Mouse (Mus musculus) heart, embryonic 10.5 days (tissue): ENCODE measurements around the gene Pacs1. TPM values are rescaled to one million over a fixed set of nuclear protein-coding genes. Genes with fewer than 3 reads are reported as not detected.
"Not testable (repeated sequence)": the region's sequence is repeated elsewhere in the genome, so short reads cannot be mapped to it uniquely, and the experiment has no call there.

Experiments
- DNase-seq: peaks from one replicate; pipeline ENCODE4 v3.0.0-alpha.2; 2017; ENCODE audit warnings: low spot score
- H3K27ac ChIP-seq: fragments of 300-500 bp; sonication (generic); 2 replicates; pipeline ENCODE4 v1.5.1; 2016; ENCODE audit warnings: mild to moderate bottlenecking
- H3K27me3 ChIP-seq: fragments of 300-500 bp; sonication (generic); 2 replicates; pipeline ENCODE4 v1.6.1; 2016; ENCODE audit warnings: mild to moderate bottlenecking; ENCODE audit not compliant: poor library complexity, insufficient read depth, severe bottlenecking
- H3K36me3 ChIP-seq: fragments of 300-500 bp; sonication (generic); 2 replicates; pipeline ENCODE4 v1.6.1; 2016; ENCODE audit warnings: mild to moderate bottlenecking, moderate library complexity
- H3K4me1 ChIP-seq: fragments of 300-500 bp; sonication (generic); 2 replicates; pipeline ENCODE4 v1.6.1; 2016; ENCODE audit warnings: mild to moderate bottlenecking
- H3K4me3 ChIP-seq: fragments of 300-500 bp; sonication (generic); 2 replicates; pipeline ENCODE4 v1.5.1; 2016; ENCODE audit warnings: mild to moderate bottlenecking, moderate library complexity
- H3K9me3 ChIP-seq: fragments of 300-500 bp; sonication (generic); 2 replicates; pipeline ENCODE4 v1.6.1; 2016; ENCODE audit warnings: mild to moderate bottlenecking, moderate library complexity
- WGBS: fragments of 180-500 bp; shearing (Covaris S2); methylation state at CpG from one replicate; pipeline ENCODE4 v1.1.7; 2016; 5-methylcytosine and 5-hydroxymethylcytosine counted together
- polyA plus RNA-seq: library from polyadenylated mRNA; unstranded; fragments of >200 nt; fragmentation: Nextera tagmentation; extraction: Ambion mirVana; gene quantifications from 2 replicates; pipeline ENCODE4 v1.2.1, GENCODE M21; 2016

Gene Pacs1
- polyA plus RNA-seq, 1 experiment from 2014 or later = 23.4 TPM

DNA sequence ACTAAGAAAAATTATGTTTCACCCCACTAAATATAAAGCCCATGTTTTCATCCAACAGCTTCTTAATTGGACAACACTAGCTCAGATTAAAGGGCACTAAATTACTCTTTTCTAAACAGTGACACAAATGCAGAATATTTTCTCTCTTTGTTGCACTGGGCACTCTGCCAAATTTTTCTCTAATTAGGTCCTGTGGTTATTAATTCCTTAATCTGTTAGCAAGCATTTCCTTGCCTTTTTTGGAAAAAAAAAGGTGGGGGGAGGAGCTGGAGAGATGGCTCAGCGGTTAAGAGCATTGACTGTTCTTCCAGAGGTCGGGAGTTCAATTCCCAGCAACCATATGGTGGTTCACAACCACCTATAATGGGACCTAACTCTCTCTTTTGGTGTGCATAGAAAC lies 91.0 kb downstream of the Pacs1 start:
- H3K36me3 ChIP-seq = peaks cover 10% of the 10 kb centered on the region; the same call in 1 of the 2 replicates
- H3K9me3 ChIP-seq = peaks cover 4% of the 10 kb centered on the region; the same call in 1 of the 2 replicates
- peaks cover 10% of the 10 kb centered on the region; the same call in 1 of the 2 replicates for H3K4me1 ChIP-seq
- no peak for DNase-seq
- 77% methylated on average over 2 of the region's 2 CpGs for WGBS
- H3K27ac ChIP-seq = no peak overlapping the region
- H3K4me3 ChIP-seq = no peak overlapping the region
- H3K27me3 ChIP-seq = no peaks in the 10 kb centered on the region

DNA sequence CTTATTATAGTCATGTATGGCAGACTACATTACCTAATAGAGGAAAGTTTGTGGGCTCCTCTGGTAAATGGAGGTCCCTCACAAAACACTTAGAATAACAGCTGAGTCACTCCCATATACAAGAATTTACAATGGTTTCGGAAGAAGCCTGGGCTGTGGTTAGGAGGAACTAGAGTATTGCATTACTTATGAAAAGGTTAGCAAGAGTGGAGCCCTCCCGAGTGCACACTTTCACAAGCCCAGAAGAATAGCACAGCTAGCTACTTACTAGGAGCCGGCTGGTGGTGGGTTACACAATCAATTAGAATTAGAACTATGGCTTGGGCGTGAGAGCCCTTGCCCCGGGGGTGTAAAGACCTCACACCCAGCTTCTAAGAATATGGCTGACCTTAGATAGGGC lies 94.3 kb downstream of the Pacs1 start:
- Histone ChIP-seq H3K4me1 (peaks cover 23% of the 10 kb centered on the region), H3K27ac (no peak overlapping the region), H3K36me3 (peaks cover under 1% of the 10 kb centered on the region; the same call in 1 of the 2 replicates), H3K9me3 (no peaks in the 10 kb centered on the region), H3K4me3 (no peak overlapping the region), H3K27me3 (no peaks in the 10 kb centered on the region)
- no peak for DNase-seq
- WGBS = 80% methylated on average over 5 of the region's 5 CpGs

DNA sequence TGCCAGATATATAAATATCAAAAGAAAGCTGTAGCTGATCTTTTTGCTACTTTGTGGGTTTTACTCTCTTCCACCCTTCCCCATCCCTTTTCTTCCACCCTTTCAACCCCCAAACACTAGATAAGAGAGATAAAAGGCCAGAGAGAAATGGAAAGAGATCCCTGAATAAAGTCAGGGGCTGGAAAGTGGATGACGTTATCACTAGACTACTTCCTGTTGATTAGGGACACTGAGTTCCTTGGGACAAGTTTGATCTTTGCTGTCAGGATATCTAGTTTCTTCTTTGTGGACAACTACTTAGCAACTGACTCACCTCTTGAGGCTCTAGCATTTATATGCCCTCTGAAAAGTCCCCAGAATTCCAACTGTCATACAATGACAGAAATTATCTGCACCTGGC lies 102.5 kb downstream of the Pacs1 start:
- Histone ChIP-seq H3K4me3 (no peak overlapping the region), H3K9me3 (no peaks in the 10 kb centered on the region), H3K4me1 (0 out of 2 replicates have a peak, but pooled peaks cover 6% of the 10 kb centered on the region), H3K36me3 (peaks cover 8% of the 10 kb centered on the region; the same call in 1 of the 2 replicates), H3K27ac (no peak overlapping the region), H3K27me3 (no peaks in the 10 kb centered on the region)
- DNase-seq = no peak
- 34% methylated on average over 1 of the region's 1 CpGs for WGBS

DNA sequence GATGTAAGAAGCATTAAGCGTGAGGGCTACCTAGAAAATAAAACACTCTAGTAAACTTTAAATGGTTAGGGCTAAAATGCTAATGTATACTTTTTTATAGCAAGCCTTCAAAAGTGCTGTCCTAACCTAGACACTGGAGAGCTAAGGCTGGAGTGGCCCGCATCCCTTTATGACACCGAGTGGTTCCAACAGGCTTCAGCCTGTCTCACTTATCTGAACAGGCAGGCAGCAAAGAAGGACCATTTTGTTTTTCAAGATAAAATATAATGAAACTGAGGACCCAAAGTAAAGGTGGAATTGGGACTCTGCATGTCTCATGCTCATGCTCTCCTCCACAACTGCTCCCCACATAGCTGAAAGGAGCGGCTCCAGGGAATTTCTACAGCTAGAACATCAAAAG lies 105.4 kb downstream of the Pacs1 start:
- no peak overlapping the region for H3K4me3 ChIP-seq
- 77% methylated on average over 4 of the region's 4 CpGs for WGBS
- H3K27me3 ChIP-seq = no peaks in the 10 kb centered on the region
- H3K27ac ChIP-seq = no peak overlapping the region
- DNase-seq = no peak
- 0 out of 2 replicates have a peak, but pooled peaks cover 4% of the 10 kb centered on the region for H3K4me1 ChIP-seq
- H3K9me3 ChIP-seq = no peaks in the 10 kb centered on the region
- H3K36me3 ChIP-seq = peaks cover 16% of the 10 kb centered on the region; the same call in 1 of the 2 replicates

DNA sequence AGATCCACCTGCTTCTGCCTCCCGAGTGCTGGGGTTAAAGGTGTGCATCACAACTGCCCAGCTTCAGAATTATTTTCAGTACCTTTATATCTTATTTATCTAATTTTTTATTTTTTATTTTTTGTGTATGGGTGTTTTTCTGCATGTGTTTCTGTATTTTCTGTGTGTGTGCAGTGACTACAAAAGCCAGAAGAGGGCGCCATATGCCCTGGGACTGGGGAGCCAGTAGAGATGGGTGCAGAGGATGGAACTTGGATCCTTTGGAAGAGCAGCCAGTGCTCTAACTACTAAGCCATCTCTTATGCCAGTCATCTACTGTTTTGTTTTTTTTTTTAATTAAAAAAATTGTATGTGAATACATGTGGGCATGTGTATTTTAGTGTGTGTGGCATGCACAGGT lies 108.5 kb downstream of the Pacs1 start:
- H3K4me3 ChIP-seq = no peak overlapping the region
- peaks cover 26% of the 10 kb centered on the region; the same call in 1 of the 2 replicates for H3K36me3 ChIP-seq
- H3K27ac ChIP-seq = no peak overlapping the region
- WGBS = 57% methylated on average over 2 of the region's 2 CpGs
- no peaks in the 10 kb centered on the region for H3K4me1 ChIP-seq
- DNase-seq = no peak
- H3K9me3 ChIP-seq = no peaks in the 10 kb centered on the region
- H3K27me3 ChIP-seq = no peaks in the 10 kb centered on the region

DNA sequence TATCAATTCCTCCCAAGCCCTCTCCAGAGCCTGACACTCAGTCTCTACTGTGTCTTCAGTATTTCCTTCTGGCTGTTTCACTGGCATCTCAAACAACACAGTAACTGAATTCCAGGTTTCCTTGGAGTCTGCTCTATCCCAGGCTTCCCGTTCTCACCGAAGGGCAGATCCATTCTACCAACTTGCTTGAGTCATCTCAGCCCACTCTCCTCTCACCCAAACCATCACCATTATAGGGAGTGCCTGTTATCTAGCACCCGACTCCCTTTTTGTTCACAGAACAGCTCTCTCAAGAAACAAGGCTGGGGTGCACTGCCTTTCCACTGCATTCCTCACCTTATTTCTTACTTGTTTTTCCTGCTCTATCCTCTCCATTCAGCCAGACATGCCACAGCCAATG lies 111.0 kb downstream of the Pacs1 start:
- WGBS = 88% methylated on average over 3 of the region's 3 CpGs
- Histone ChIP-seq H3K27me3 (no peaks in the 10 kb centered on the region), H3K4me3 (no peak overlapping the region), H3K4me1 (no peaks in the 10 kb centered on the region), H3K9me3 (no peaks in the 10 kb centered on the region), H3K27ac (no peak overlapping the region), H3K36me3 (peaks cover 26% of the 10 kb centered on the region; the same call in 1 of the 2 replicates)
- no peak for DNase-seq

DNA sequence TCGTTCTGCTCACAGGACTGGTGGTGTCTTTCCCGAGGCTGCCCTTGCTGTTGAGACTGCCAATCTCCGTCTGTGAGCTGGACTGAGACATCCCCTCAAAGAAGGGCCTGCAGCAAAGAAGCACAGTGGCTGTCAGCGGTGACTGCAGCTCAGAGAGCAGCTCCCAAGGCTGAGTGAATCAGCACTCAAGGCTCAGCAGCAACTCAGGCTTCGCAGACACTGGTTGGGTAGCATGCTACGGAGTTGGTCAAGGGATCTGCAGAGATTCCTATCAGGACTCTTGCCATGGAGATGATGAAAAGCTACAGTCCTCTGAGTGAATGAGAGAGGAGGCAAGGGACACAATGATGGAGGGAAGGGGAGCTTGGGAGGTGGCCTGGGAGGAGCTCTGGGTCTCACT lies 120.7 kb downstream of the Pacs1 start:
- Histone ChIP-seq H3K27ac (no peak overlapping the region), H3K4me1 (no peaks in the 10 kb centered on the region), H3K9me3 (no peaks in the 10 kb centered on the region), H3K4me3 (no peak overlapping the region), H3K27me3 (no peaks in the 10 kb centered on the region), H3K36me3 (peaks cover 43% of the 10 kb centered on the region)
- no peak for DNase-seq
- WGBS = 89% methylated on average over 6 of the region's 6 CpGs

DNA sequence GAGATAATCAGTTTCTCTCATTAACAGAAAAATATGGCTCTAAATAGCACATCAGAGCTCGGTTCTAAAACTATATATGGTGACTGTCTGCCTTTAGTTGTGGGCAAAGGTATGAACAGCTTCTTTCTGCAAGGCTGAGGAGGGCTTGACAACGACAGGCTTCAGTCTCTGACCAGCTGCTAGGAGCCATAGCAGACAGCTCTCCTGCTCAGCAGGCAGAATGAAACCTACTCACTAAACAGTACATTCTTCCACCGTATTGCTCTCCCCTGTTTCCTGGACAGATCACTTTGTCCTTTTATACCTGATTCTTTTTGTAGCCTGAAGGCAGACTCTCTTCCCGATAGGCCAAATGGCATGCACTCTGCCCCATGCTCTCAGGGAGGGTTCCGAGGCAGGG lies 121.2 kb downstream of the Pacs1 start:
- Histone ChIP-seq H3K4me3 (no peak overlapping the region), H3K9me3 (no peaks in the 10 kb centered on the region), H3K27me3 (no peaks in the 10 kb centered on the region), H3K36me3 (peaks cover 43% of the 10 kb centered on the region), H3K27ac (no peak overlapping the region), H3K4me1 (no peaks in the 10 kb centered on the region)
- WGBS = 86% methylated on average over 5 of the region's 5 CpGs
- DNase-seq = no peak

DNA sequence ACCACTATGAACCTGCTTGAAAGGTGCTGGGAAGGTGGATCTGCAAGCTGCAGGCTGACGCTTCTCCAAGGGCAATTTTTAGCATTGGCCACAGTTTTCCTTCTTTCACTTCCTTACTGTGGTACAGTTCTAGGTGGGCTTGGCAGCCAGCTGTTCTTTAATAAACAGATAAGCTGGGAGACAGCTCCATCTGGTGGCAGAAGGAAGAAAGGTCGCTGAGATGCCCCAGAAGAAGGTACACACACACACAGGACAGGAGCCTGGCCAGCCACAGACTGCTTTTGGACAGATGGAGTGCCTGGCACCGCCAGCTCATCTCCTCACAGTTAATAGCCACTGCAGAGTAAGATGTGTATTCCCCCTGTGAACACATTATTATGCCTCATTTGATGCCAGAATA lies 121.6 kb downstream of the Pacs1 start:
- no peak for DNase-seq
- H3K27me3 ChIP-seq = no peaks in the 10 kb centered on the region
- no peak overlapping the region for H3K27ac ChIP-seq
- peaks cover 46% of the 10 kb centered on the region for H3K36me3 ChIP-seq
- no peak overlapping the region for H3K4me3 ChIP-seq
- no peaks in the 10 kb centered on the region for H3K9me3 ChIP-seq
- WGBS = 45% methylated on average over 3 of the region's 3 CpGs
- H3K4me1 ChIP-seq = no peaks in the 10 kb centered on the region

DNA sequence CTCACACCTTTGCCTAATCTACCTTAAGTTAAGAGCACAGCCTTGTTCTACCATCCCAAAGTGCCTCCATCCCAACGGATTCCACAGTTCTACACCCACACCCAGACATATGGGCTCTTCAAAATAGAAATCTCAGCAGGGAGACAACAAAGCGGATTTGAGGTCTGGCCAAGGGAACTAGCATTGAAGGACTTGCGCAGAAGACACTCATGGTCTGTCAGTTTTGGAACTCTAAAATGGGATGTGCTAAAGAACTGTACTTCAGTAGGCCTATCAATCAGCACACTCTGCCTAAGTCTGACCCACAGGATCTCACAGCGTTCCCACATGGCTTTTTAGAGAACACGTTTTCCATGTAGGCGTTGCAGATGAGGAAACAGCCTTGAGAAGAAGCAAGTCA lies 122.6 kb downstream of the Pacs1 start:
- Histone ChIP-seq H3K4me3 (no peak overlapping the region), H3K36me3 (peaks cover 37% of the 10 kb centered on the region), H3K9me3 (no peaks in the 10 kb centered on the region), H3K27me3 (no peaks in the 10 kb centered on the region), H3K27ac (no peak overlapping the region), H3K4me1 (no peaks in the 10 kb centered on the region)
- DNase-seq = no peak
- WGBS = 87% methylated on average over 6 of the region's 6 CpGs

DNA sequence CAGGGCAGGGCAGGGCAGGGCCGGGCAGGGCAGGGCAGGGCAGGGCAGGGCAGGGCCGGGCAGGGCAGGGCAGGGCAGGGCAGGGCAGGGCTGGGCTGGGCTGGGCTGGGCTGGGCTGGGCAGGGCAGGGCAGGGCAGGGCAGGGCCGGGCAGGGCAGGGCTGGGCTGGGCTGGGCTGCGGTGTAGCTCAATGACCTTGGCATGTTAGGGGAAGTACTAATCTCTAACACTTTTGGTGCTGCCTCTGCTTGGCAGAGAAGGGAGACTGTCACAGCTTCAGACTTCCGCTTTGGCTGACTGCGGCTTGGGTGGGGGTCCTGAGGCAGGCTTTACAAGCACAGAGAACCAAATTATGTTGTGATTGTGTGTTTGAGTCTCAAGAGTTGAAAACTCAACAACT lies 123.9 kb downstream of the Pacs1 start:
- H3K36me3 ChIP-seq = peaks cover 48% of the 10 kb centered on the region
- DNase-seq = not testable (repeated sequence)

DNA sequence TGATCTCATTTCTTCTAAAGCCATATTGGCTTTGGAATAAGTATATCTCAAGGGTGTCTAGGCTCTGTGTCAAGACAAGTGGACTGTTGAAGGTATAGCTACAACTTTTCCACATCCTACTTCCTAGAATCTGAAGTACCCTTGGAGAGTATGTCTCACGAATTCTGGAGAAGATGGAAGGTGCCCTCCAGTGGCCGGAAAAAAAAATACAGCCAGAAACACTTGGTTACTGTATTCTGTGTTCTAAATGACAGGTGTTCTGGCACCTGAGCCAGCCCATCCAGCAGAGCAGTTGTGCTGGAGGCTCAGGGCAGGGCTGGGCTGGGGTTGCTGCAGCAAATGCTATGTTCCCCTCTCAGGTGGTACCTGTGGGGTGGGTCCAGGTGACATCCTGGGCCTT lies 133.3 kb downstream of the Pacs1 start:
- no peak for DNase-seq
- Histone ChIP-seq H3K4me1 (no peaks in the 10 kb centered on the region), H3K27me3 (no peaks in the 10 kb centered on the region), H3K27ac (no peak overlapping the region), H3K4me3 (no peak overlapping the region), H3K36me3 (peaks cover 74% of the 10 kb centered on the region), H3K9me3 (no peaks in the 10 kb centered on the region)
- WGBS = 3% methylated on average over 2 of the region's 2 CpGs

More for the DNA sequence above, 123.9 kb downstream of the Pacs1 start:
- 89% methylated on average over 3 of the region's 6 CpGs for WGBS
- not testable (repeated sequence) for H3K27me3 ChIP-seq, H3K9me3 ChIP-seq, H3K27ac ChIP-seq, H3K4me1 ChIP-seq, H3K4me3 ChIP-seq

DNA sequence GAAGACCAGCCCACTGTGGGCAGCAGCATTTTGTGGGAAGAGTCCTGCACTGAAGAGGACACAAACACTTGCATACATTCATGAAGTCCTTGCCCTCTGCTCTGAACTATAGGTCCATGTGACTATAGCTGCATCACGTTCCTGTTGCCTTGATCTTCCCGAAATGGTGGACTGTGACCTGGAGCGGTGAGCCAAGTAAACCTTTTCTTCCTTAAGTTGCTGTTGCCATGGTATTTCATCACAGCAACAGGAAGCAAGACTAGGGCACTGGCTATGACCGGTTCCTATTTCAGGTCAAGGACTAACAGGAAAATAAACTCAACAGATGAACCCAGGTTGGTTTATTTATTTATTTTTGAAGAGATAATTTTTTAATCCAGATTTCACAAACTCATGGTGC lies 141.7 kb downstream of the Pacs1 start:
- Histone ChIP-seq H3K27ac (no peak overlapping the region), H3K36me3 (peaks cover 25% of the 10 kb centered on the region), H3K4me1 (no peaks in the 10 kb centered on the region; the same call in 1 of the 2 replicates), H3K4me3 (no peak overlapping the region), H3K27me3 (no peaks in the 10 kb centered on the region), H3K9me3 (no peaks in the 10 kb centered on the region)
- WGBS = 69% methylated on average over 4 of the region's 4 CpGs
- DNase-seq = no peak

DNA sequence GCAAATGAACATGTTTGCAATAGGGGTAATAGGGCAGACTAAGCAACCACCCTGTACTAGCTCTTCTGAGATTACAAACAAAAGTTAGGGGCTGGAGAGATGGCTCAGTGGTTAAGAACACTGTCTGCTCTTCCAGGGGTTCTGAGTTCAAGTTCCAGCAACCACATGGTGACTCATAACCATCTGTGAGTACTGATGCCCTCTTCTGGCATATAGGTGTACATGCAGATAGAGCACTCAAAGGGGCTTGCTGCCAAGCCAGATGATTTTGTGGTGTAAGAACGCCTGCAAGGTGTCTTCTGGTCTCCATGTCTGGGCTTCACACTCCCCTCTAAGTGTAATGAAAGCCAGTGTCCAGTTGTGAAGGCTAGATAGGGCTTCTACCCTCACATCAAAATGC lies 143.1 kb downstream of the Pacs1 start:
- Histone ChIP-seq H3K9me3 (no peaks in the 10 kb centered on the region), H3K36me3 (peaks cover 16% of the 10 kb centered on the region), H3K27ac (no peak overlapping the region), H3K27me3 (no peaks in the 10 kb centered on the region), H3K4me3 (no peak overlapping the region), H3K4me1 (no peaks in the 10 kb centered on the region; the same call in 1 of the 2 replicates)
- WGBS = 45% methylated on average over 1 of the region's 1 CpGs
- no peak for DNase-seq
